Mouse (Mus musculus) heart, embryonic 14.5 days (tissue): ENCODE results near the gene Itga5. TPM values are rescaled to one million over a fixed set of nuclear protein-coding genes. Genes with fewer than 3 reads are reported as not detected.
A peak's percentile ranks its signal among the peaks of the same experiment; 100 is the strongest.
"Not testable (repeated sequence)": the region's sequence is repeated elsewhere in the genome, so short reads cannot be mapped to it uniquely, and the experiment has no call there.

Source experiments
- ATAC-seq: fragments of 200-750 bp; cut with Nextera tagmentation; 2 replicates; pipeline ENCODE4 v1.8.0; 2017; ENCODE audit warnings: low read depth, moderate TSS enrichment; ENCODE audit not compliant: insufficient number of reproducible peaks, insufficient read depth, low FRiP score
- H3K27ac ChIP-seq, 2 experiments: fragments of 200-500 bp in 1 of 2; fragments of 300-500 bp in 1 of 2; sonication (generic) in 1 of 2; replicated peaks in 1 of 2; 2 replicates each; pipeline ENCODE4 v1.5.1; 2012 to 2014; ENCODE audit warnings: low read depth in 2 of 2, low read length in 2 of 2, control low read depth in 1 of 2, mild to moderate bottlenecking in 1 of 2, mixed read lengths in 1 of 2; ENCODE audit not compliant: control insufficient read depth in 1 of 2, insufficient read depth in 1 of 2
- H3K27me3 ChIP-seq: fragments of 300-500 bp; sonication (generic); 2 replicates; pipeline ENCODE4 v1.6.1; 2014; ENCODE audit warnings: mild to moderate bottlenecking, low read length, control low read depth; ENCODE audit not compliant: control insufficient read depth, insufficient read depth
- H3K36me3 ChIP-seq: fragments of 300-500 bp; sonication (generic); 2 replicates; pipeline ENCODE4 v1.6.1; 2014; ENCODE audit warnings: mild to moderate bottlenecking, control low read depth, low read length, mixed read lengths; ENCODE audit not compliant: control insufficient read depth, insufficient read depth
- H3K4me1 ChIP-seq, 2 experiments: fragments of 200-500 bp in 1 of 2; fragments of 300-500 bp in 1 of 2; sonication (generic) in 1 of 2; 2 replicates each; pipeline ENCODE4 v1.6.1; 2012 to 2014; ENCODE audit warnings: low read length in 2 of 2, control low read depth in 1 of 2, mixed read lengths in 1 of 2; ENCODE audit not compliant: control insufficient read depth in 2 of 2, insufficient read depth in 2 of 2
- H3K4me2 ChIP-seq: fragments of 300-500 bp; sonication (generic); 2 replicates; pipeline ENCODE4 v1.6.1; 2014; ENCODE audit warnings: mild to moderate bottlenecking, low read length
- H3K4me3 ChIP-seq, 2 experiments: fragments of 200-500 bp in 1 of 2; fragments of 300-500 bp in 1 of 2; sonication (generic) in 1 of 2; 2 replicates each; pipeline ENCODE4 v1.5.1; 2012 to 2014; ENCODE audit warnings: low read length in 2 of 2, mild to moderate bottlenecking in 2 of 2, control low read depth in 1 of 2, low read depth in 1 of 2, moderate library complexity in 1 of 2; ENCODE audit not compliant: control insufficient read depth in 1 of 2, insufficient read depth in 1 of 2
- H3K9ac ChIP-seq: fragments of 300-500 bp; sonication (generic); 2 replicates; pipeline ENCODE4 v1.6.1; 2014; ENCODE audit warnings: mild to moderate bottlenecking, low read length
- H3K9me3 ChIP-seq: fragments of 300-500 bp; sonication (generic); 2 replicates; pipeline ENCODE4 v1.6.1; 2016; ENCODE audit warnings: low read length, control low read depth; ENCODE audit not compliant: control insufficient read depth
- WGBS: fragments of 180-500 bp; shearing (Covaris S2); extraction: QIAGEN DNeasy Blood & Tissue Kit; methylation state at CpG from one replicate; pipeline ENCODE4 v1.1.7; 2014; 5-methylcytosine and 5-hydroxymethylcytosine counted together
- polyA plus RNA-seq: library from polyadenylated mRNA; unstranded; fragments of >200 nt; fragmentation: Nextera tagmentation; extraction: Ambion mirVana; gene quantifications from 2 replicates; pipeline ENCODE4 v1.2.1, GENCODE M21; 2014

The Itga5 gene
- polyA plus RNA-seq = 76.2 and 77.2 TPM in 2 replicates

DNA sequence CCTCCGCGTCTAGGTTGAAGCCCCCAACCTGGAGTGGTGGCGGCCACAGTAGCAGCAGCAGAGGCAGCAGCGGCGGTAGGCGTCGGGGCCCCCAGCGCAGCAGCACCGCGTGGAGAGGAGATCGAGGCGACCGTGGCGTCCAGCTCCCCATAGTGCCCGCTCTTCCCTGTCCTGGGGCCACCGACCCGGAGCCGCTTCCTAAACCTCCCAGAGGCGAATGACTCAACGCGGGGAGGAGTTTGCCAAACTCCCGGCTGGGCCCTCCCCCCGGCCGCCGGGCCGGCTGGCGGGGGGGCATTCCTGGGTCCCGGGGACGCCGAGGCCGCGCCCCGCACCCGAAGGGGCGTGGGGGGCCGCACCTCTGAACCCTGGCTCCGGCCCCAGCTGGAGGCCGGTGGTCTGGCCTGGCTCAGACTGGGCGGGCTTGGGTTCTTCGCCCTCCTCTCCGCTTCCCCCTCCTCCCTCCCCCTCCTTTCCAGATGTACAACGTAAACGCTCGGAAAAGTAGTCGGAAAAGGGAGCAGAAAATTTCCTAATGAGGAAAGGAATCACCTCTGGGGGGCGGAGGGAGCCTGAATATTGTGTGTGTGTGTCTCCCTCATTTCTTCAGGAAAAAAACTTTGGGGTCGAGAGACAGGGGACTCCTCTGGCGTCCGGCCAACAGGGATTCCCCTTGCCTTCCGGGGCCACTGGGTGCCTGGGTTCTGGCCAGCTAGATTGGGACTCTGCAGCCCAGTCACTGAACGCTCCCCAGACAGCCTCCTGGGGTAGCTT lies at the start of gene Itga5:
Itga5 (minus strand) TSS at position 388 of the 774 bp plus-strand sequence.
- under 1% methylated on average over 44 of the region's 51 CpGs for WGBS
- H3K4me3 ChIP-seq = peak within 1 kb of the TSS; percentile 81 to 100
- peak; percentile 67 for ATAC-seq
- no peaks in the 10 kb centered on the region for H3K27me3 ChIP-seq
- H3K27ac ChIP-seq = peak within 1 kb of the TSS; percentile 84 to 98
- peak within 1 kb of the TSS; percentile 95 for H3K4me2 ChIP-seq
- H3K9me3 ChIP-seq = no peaks in the 10 kb centered on the region
- H3K4me1 ChIP-seq = peaks cover 35 to 52% of the 10 kb centered on the region in 2 experiments
- peak within 1 kb of the TSS; percentile 100 for H3K9ac ChIP-seq
- peaks cover 5% of the 10 kb centered on the region for H3K36me3 ChIP-seq

DNA sequence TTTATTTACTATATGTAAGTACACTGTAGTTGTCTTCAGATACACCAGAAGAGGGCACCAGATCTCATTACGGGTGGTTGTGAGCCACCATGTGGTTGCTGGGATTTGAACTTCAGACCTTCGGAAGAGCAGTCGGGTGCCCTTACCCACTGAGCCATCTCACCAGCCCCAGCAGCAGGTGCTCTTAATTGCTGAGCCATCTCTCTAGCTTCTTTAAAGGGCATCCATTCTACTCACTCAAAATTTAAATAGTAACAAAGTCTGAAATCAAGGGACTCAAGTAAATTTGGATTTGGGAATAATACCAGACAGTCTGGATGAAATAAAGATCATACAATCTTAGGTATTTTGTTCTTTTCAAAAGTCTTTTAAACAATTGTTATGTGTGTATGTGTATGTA lies 39.0 kb upstream of the Itga5 start:
- not testable (repeated sequence) for H3K9ac ChIP-seq, H3K27me3 ChIP-seq, ATAC-seq, H3K4me3 ChIP-seq, H3K4me1 ChIP-seq, H3K27ac ChIP-seq, H3K36me3 ChIP-seq, H3K9me3 ChIP-seq, H3K4me2 ChIP-seq
- WGBS = 87% methylated on average over 2 of the region's 3 CpGs

DNA sequence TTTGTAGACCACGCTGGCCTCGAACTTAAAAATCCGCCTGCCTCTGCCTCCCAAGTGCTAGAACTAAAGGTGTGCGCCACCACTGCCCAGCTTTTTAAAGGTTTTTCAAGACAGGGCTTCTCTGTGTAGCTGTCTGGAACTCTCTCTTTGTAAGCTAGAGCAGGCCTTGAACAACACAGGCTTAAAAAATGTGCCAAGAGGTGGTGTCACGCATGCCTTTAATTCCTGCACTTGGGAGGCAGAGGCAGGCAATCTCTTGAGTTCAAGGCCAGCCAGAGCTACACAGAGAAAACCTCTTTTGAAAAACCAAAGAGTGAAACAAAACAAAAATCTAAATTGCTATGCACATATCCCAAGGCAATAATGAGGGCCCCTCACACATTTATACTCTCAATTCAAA lies 34.8 kb upstream of the Itga5 start:
- ATAC-seq = no peak
- H3K4me3 ChIP-seq = no peak overlapping the region
- 89% methylated on average over 5 of the region's 5 CpGs for WGBS
- H3K36me3 ChIP-seq = no peaks in the 10 kb centered on the region
- no peak overlapping the region for H3K9ac ChIP-seq
- H3K4me1 ChIP-seq = no peaks in the 10 kb centered on the region
- H3K27ac ChIP-seq = no peak overlapping the region
- H3K4me2 ChIP-seq = no peak overlapping the region
- no peaks in the 10 kb centered on the region for H3K9me3 ChIP-seq
- no peaks in the 10 kb centered on the region for H3K27me3 ChIP-seq

GRCm38 (mm10) chr15:103393577-103393976 lies 27.0 kb upstream of the Itga5 start:
- Histone ChIP-seq H3K9ac (no peak overlapping the region), H3K4me2 (no peak overlapping the region), H3K27ac (no peak overlapping the region), H3K4me3 (no peak overlapping the region), H3K36me3 (no peaks in the 10 kb centered on the region), H3K27me3 (no peaks in the 10 kb centered on the region), H3K9me3 (no peaks in the 10 kb centered on the region), H3K4me1 (no peaks in the 10 kb centered on the region)
- no peak for ATAC-seq

GRCm38 (mm10) chr15:103388556-103389145 lies 22.1 kb upstream of the Itga5 start:
- H3K4me1 ChIP-seq = peaks cover 9 to 13% of the 10 kb centered on the region in 2 experiments
- no peak overlapping the region for H3K4me2 ChIP-seq
- H3K27me3 ChIP-seq = no peaks in the 10 kb centered on the region
- H3K4me3 ChIP-seq = no peak overlapping the region
- H3K36me3 ChIP-seq = no peaks in the 10 kb centered on the region
- H3K9ac ChIP-seq = no peak overlapping the region
- no peaks in the 10 kb centered on the region for H3K9me3 ChIP-seq
- WGBS = 29% methylated on average over 4 of the region's 4 CpGs
- no peak for ATAC-seq
- no peak overlapping the region for H3K27ac ChIP-seq

GRCm38 (mm10) chr15:103383771-103384488 lies 17.4 kb upstream of the Itga5 start:
- Histone ChIP-seq H3K4me2 (peak overlapping the region; percentile 52), H3K27me3 (no peaks in the 10 kb centered on the region), H3K4me3 (peak overlapping the region; percentile 14 to 16; a peak in 3 of 4 replicates), H3K27ac (peak overlapping the region; percentile 73 to 89), H3K9ac (peak overlapping the region; percentile 41; the same call in 1 of the 2 replicates), H3K36me3 (no peaks in the 10 kb centered on the region), H3K9me3 (no peaks in the 10 kb centered on the region), H3K4me1 (peaks cover 21 to 40% of the 10 kb centered on the region in 2 experiments)
- WGBS = 58% methylated on average over 7 of the region's 7 CpGs
- ATAC-seq = peak; percentile 69; the same call in 1 of the 2 replicates

DNA sequence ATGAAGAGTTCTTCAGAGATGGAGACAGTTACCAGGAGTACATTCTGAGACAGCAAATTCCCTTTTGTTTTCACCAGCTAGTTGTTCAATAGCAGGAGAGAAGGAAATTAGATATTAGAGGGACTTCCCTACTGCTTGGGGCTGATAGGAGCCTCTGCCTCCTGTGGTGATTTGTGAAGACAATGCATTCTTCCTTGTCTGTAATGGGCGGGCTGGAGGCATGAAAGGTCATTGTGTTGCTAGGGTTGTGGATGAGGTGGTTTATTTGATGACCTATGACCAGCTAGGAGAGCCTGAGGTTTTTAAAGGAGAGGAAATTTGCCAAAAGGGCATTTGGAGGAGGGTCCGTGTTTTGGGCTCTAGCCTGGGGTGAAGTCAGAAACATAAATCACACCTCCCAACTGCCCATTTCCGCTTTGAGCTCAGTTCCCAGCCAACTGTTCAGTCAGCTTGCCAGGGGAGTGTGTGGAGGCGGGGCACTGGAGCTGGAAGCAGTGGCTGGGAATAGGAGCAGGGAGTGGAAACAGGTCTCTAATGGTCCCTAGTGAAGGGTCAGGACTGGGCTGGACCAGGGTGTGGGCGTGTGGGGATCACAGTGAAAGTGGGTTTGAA lies 16.3 kb upstream of the Itga5 start:
- whole genome bisulfite sequencing = 42% methylated on average over 5 of the region's 5 CpGs
- no peaks in the 10 kb centered on the region for H3K27me3 ChIP-seq
- peak; percentile 47 for ATAC-seq
- peak overlapping the region; percentile 14 to 16; a peak in 2 of 4 replicates for H3K4me3 ChIP-seq
- peak overlapping the region; percentile 41; the same call in 1 of the 2 replicates for H3K9ac ChIP-seq
- no peaks in the 10 kb centered on the region for H3K9me3 ChIP-seq
- H3K4me2 ChIP-seq = peak overlapping the region; percentile 52
- peaks cover 32 to 50% of the 10 kb centered on the region in 2 experiments for H3K4me1 ChIP-seq
- peak overlapping the region; percentile 73 to 89 for H3K27ac ChIP-seq
- no peaks in the 10 kb centered on the region for H3K36me3 ChIP-seq
